Mouse (Mus musculus): ENCODE measurements around the gene Apoa1.

GRCm38 (mm10) chr9:46216744-46217470, 11.5 kb upstream of the Apoa1 start:
- TF ChIP-seq EP300 (IDR thresholded peaks at IDR 0.05) (no peak), CTCF (IDR thresholded peaks at IDR 0.05) (no peak)
